Mouse (Mus musculus): ENCODE measurements around the gene Gm28510.
"Not testable (repeated sequence)": the region's sequence is repeated elsewhere in the genome, so short reads cannot be mapped to it uniquely, and the experiment has no call there.

Gm28510 gene

GRCm38 (mm10) chrY:10412437-10412836 lies at the start of gene Gm28510:
Gene Gm28510, plus strand, starts transcription at chrY:10412737.
- CTCF ChIA-PET: not testable (repeated sequence)

Measured in spleen, embryonic (tissue).